Mouse (Mus musculus) spleen, adult 18-20 months (tissue): Measurements from ENCODE around the gene Asgr1.
A peak's percentile ranks its signal among the peaks of the same experiment; 100 is the strongest.
"Not testable (repeated sequence)": the region's sequence is repeated elsewhere in the genome, so short reads cannot be mapped to it uniquely, and the experiment has no call there.

Source experiments
- DNase-seq, 2 experiments: peaks; one replicate each; pipeline ENCODE4 v3.0.0; 2022; ENCODE audit warnings: mixed read lengths in 2 of 2

The Asgr1 gene

GRCm38 (mm10) chr11:70070057-70070456, 16.2 kb downstream of the Asgr1 start:
- no peak for DNase-seq

GRCm38 (mm10) chr11:70070603-70071002, 16.7 kb downstream of the Asgr1 start:
- DNase-seq: not testable (repeated sequence)

GRCm38 (mm10) chr11:70074379-70075071, 20.6 kb downstream of the Asgr1 start:
- DNase-seq: peak; percentile 37 to 71

GRCm38 (mm10) chr11:70075581-70075980, 21.7 kb downstream of the Asgr1 start:
- no peak for DNase-seq

- no peak for DNase-seq
Measured at GRCm38 (mm10) chr11:70077441-70077840, 23.6 kb downstream of the Asgr1 start.

GRCm38 (mm10) chr11:70079175-70079574, 25.3 kb downstream of the Asgr1 start:
- DNase-seq: no peak

- peak; percentile 32 to 35 for DNase-seq
Measured at GRCm38 (mm10) chr11:70079928-70080327, 26.0 kb downstream of the Asgr1 start.

- DNase-seq: no peak
Measured at GRCm38 (mm10) chr11:70080803-70081590, 27.1 kb downstream of the Asgr1 start.

GRCm38 (mm10) chr11:70084563-70084962, 30.7 kb downstream of the Asgr1 start:
- no peak for DNase-seq

GRCm38 (mm10) chr11:70091986-70092783, 38.3 kb downstream of the Asgr1 start, which contains the start of gene Asgr2:
Gene Asgr2, plus strand, starts transcription at chr11:70092644.
- no peak for DNase-seq

GRCm38 (mm10) chr11:70097396-70097795, 43.5 kb downstream of the Asgr1 start:
- no peak for DNase-seq

GRCm38 (mm10) chr11:70099102-70099501, 45.2 kb downstream of the Asgr1 start:
- DNase-seq: no peak

GRCm38 (mm10) chr11:70099809-70100208, 45.9 kb downstream of the Asgr1 start:
- DNase-seq: no peak

GRCm38 (mm10) chr11:70103701-70104315, 49.9 kb downstream of the Asgr1 start:
- no peak for DNase-seq

- no peak for DNase-seq
Measured at GRCm38 (mm10) chr11:70107085-70107484, 53.2 kb downstream of the Asgr1 start.
